Mouse (Mus musculus) thymus, postnatal 4 days (tissue): ENCODE measurements at regions not wholly inside any gene's neighbourhood (a gene's known extent, or its start where the extent isn't known, plus 50 kb on each side); places are given as distances from the start of the nearest gene placed in this dataset.

Experiments
- DNase-seq: peaks from one replicate; pipeline ENCODE4 v3.0.0; 2021

DNA sequence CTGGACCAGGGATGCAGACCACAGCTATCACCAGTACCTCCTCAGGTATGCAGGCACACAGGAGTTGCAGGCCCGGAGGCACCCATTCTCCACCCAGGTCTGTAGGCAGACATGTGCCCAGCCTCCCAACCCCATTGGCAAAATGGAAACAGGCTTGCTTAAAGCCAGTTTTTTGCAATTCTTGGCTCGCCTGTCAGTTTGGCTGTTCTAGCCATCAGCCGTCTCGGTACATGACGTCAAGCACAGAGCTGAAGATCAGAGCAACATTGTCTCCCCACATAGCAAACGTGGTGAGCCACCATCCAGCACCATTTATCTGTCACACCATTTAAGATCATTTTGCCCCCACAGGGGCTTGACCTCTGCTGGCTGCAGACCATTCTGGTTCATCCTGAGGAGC is 196.1 kb upstream of the Cops8 start:
- no peak for DNase-seq

DNA sequence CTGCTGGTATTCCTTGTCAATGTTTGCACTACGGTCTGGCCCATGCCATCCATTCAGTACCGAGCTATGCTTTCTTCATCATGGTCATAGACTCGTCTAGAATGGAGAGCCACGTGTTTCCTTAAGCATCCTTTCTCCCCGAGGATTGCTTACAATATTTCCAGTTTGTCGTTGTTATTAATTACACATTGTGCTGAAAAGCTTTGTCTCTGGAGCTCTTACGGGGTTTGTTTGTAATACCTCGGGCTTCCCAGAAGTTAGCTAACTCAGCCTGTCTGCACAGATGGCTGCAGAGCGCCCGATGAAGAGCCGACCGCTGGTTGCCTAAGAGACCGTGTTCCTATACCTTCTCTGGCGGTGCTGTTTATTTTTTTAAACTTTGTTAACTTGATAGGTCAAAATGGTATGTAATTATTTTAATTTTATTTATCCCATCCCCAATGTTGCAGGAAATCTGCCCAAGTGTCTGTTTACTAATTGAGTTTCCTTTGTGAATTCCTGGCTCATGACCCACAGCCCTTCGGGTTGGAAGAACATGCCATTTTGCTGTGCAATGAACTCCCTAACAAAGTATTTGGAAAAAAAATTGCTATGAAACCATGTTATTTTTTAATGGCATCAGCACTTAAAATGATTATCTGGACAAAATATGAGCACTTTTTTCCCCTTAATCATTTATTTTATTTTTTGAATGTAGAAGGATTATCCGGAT is 194.1 kb upstream of the Cops8 start:
- DNase-seq = no peak

DNA sequence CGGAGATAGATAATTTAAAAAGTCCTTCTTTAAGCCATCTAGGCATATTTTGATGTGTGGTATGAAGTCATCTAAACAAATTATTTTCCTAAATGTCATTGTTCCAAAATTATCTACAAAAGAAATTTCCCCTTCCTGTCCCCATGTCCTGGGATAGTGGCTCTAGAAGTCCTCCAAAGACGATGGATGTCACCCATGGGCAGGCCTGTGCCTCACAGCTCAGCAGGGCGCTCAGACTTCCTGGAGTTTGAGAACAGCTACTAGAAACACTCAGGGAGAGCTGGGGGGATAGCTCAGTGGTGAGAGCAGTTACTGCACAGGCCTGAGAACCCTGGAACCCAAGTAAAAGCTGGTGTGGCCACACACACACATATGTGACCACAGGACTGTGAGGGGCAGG is 193.5 kb upstream of the Cops8 start:
- no peak for DNase-seq

DNA sequence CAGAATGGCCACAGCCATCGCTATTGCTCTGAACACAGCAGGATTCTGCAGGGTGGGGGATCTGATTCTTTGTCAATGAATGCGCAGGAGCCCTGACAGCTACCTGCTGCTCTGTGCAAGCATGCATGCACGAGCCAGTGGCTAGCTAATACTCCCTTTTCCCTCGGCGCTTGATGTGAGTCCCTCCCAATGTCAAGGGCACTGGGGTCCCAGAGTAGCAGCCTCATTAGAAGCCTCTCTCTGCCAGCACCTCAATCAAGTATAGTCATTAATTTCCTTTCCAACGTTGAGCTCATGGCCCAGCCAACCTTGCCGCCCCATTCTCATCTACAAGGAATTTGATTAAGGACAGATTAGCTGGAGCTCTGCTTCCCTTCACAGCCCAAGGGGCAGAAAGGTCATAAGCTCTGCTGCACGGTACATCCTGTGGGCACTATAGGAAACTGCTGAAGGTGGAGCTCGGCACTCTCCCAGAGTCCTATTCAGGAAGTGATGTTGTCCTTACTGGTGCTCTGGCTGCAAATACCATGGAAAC is 190.2 kb upstream of the Cops8 start:
- DNase-seq = no peak

DNA sequence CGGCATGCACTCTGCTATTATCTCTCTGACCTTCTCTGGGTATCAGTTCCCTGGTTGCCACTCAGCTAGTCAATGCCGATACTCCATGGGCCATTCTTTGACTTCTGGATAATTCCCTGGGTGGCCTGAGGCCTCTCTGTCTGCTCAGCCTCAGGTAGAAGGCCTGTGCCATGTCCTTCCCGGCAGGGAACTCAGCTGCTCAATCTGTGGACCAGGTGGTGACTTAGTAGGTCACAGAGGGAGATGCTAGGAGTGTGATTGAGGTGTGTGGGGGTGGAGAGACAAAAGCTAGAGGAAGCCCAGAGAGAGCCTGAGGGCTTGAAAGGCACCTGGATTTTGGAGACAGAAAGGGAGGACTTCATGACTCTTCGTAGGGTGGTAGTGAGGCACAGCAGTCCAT is 188.0 kb upstream of the Cops8 start:
- no peak for DNase-seq

DNA sequence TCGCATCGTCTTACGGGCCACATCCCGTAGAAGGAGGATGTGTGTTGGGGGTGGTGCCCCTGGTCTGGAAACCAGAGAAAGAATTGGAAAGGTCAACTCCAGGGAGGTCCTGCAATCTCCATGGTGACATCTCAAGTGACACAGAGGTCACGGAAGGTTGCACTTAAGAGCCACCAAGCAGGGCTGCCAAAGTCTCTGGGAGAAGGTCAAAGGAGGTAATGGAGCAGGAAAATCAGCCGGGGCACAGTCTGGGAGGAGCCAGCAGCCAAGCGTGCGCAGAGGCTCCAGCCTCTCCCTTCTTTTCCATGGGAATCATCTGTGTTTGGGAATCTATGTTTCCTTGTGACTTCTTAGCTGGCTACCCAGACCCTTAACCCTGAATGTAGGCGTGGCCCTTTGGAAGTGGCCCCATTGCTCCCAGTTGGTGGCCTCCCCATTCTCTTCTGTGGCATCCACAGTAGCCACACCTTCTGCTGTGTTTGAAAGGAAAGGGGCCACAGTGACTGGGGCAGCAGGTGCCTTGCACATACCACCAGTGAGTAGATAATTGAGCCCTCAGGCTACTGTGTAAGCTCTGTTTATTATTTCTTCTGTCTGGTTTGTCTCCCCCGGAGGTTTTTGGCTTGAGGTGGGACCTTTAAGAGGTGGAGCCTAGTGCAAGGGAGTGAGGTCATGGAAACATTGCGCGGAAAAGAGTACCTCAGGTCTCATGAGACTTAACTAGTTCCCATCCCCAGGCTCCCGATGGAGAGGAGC is 178.5 kb upstream of the Cops8 start:
- no peak for DNase-seq

DNA sequence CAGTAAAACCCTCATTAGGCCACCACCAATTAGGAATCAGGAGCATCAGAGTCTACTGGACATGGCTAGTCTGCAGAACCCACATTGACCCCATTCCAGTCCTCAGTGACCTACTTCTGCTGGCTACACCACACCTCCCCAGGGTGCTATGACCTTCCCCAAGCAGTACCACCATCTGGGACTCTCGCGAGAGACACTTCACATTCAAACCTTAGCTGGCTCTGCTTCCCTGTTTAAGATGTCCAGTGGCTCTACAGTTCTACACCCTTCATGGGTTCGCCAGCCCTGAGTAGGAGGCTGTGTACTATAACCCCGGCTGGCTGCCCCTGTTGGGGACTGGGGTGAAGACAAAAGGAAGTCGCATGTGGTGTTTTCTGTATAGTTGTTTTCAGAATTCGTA is 174.4 kb upstream of the Cops8 start:
- no peak for DNase-seq

DNA sequence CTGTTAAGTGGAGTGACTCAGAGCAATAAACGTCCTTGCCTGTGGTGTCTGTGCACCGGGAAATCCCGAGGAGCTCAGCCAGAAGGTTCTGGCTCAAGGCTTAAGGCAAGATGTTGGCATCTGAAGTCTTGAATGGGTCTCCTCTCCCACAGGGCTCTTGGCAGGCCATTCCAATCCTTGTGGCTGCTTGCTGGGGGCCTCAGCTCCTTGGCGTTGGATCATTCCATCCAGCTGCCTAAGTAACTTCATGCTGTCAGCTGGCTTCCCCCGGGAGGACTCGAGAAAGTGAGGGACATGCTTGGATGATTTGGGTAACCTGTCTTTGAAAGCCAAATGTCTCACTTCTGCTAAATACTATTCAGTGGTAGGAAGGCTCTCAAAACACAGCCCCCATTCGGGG is 174.0 kb upstream of the Cops8 start:
- no peak for DNase-seq

DNA sequence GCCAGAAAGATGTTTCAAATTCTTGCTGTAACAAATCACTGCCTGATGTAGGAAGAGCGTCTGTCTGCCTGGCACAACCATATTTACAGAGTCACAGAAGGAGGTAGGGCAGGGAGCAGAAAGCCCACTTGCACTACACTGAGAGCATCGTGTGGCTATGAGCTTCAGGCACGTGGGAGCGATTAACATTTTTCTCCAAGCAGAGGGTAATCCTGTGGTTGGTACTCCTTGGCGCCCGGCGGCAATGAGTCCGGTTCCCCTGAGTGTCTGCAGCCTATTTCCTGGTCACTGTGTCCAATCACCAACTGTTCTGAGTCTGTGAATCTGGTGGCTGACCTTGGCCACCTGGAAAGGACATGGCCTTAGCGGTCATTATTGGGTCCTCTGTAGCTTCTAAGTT is 172.3 kb upstream of the Cops8 start:
- no peak for DNase-seq

DNA sequence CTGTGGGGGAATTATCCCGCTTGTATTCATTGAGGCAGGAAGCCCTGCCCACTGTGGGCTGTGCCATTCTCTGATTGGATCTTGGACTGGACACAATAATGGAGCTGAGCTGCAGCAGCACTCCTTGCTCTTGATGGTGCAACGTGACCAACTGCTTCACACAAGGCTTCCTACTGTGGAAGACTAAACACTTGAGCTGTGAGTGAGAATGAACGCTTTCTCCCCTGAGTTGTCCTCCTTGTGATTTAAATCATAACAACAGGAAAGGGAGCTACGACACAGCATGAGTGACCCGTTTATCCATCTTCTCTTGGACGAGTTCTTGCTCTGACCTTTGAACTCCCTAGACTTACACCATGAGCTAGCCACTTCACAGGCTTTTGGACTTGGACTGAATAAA is 171.0 kb upstream of the Cops8 start:
- DNase-seq = no peak

DNA sequence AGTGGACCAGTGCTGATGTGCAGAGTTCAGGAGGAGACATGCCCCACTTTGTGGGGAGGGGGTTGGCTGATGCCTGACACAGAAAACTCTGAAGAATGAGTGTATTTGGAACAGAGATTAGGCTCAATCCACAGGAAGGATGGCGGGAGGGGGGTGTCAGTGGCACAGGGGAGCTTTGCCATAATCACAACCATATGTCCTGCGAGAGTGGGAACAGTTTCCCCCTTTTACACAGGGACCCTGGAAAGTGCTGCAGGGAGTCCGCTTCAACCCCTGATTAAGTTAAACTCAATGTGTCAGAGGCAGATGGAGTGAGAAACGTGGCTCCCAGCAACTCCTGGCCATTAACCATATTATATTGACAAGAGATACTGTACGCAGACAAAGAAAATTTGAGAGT is 168.9 kb upstream of the Cops8 start:
- DNase-seq = no peak

DNA sequence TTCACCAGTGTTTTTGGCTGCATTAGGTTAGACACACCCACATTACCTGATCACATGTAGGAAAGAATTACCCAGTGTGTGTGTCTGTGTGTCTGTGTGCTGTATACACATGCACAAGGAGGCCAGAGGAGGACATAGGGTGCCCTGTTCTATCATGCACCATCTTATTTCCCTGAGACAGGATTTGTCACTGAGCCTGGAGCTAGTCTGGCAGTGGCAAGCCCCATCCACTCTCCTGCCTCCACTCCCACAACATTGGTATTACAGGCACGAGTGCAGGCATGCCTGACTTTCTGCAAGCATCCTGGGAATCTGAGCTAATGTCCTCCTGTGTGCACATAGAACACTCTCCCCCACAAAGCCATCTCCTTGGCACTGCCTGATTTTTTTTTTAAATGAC is 162.1 kb upstream of the Cops8 start:
- no peak for DNase-seq

DNA sequence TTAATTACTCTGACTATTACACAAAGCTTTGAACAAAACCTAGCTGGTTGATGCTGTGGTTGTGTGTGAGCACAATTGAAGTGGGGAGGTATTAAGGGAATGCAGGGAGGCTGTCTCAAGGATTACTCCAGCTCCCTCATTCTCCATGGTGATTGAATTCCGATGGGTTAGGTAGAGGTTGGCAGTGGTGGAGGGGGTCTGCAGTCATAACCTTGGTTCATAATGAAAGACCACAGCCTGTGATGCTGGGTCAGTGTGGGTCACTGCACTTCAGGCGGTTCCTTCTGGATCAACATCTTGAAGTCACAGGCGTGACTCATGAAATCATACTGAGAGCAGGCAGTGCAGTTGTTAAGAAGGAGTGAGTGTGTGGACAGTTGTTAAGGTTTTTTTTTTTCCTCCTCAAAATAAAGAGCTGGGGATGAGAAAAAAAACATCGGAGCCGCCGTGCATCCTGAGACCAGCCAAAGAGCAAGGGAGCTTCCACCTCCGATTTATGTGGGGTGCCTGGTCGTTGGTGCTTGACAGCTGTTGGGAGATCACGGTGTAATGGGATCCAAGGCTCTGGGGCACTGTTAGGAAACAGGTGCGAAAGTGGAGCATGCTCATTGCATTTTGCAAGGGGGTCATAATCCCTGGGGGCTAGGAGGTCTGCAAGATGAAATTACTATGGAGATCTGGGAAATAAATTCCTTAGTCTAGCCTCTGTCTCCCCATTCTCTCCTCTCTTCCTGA is 161.5 kb upstream of the Cops8 start:
- no peak for DNase-seq

DNA sequence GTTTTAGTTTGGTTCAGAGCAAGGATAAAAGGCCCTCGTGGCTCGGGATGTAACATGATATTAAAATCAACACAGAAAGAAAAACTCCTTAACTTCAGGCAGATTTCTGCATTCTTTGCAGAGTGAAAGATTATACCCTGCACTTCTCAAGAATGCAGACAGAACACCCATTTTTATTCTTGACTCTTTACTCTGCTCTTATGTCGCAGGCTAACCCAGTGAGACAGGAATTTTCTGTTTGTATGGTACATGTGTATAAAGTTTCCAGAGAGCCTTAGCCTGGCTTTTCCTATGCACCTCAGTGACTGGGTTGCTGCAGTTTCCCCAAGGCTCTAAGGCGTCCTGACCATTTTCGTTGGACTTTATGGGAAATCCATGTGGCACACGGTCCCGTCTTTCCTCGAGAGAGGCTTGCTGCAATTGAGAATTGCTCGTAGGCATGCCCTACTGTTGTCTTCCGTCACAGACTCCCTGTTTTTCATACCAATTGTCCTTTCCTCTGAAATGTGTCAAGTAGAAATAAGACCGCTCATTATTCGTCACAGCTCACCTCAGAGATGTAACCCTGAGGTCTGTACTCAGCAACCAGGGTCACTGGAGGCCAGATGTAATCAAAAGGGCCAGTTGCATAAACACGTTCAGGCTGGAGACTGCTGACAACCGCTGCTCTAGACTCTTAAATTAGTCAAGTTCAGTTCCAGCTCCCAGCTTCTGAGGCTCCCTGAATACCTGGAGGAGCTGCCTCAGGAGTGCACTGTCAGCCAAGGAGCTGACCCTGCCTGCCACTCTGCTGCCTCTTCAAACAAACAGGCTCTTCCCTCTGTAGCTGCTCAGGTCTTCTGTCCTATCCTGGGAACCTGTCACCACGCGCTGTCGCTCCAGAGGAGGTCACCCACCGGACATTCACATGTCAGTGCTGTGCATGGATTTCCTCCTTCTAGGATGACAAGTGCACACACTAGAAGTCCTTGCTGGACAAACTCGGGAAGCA is 160.2 kb upstream of the Cops8 start:
- DNase-seq = no peak

DNA sequence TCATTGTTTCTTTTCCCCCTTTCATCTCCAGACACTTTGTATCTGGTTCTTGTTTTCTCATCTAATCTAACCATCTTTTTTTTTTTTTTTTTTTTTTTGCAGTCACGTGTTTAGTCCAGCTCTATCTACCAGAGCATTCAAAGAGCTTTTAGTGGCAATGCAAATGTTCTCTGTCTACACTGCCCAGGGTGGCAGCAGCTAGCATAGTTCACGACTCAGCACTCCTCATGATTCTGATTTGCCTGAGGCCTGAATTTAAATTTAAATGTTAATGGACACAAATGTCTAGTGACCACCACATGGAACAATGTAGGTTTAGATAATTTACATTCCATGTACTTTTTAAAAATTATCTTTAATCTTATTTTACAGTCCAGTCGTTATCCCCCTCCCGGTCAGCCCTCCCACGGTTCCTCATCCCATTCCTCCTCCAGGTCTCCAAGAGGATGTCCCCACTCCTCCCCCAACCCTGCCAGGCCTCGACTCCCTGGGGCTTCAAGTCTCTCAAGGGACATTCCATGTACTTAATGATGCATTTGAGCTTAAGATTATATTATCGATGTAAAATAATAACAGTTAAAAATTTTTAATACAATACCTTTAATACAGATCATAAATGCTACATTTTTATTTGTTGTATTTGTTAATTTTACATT is 153.1 kb upstream of the Cops8 start:
- no peak for DNase-seq

DNA sequence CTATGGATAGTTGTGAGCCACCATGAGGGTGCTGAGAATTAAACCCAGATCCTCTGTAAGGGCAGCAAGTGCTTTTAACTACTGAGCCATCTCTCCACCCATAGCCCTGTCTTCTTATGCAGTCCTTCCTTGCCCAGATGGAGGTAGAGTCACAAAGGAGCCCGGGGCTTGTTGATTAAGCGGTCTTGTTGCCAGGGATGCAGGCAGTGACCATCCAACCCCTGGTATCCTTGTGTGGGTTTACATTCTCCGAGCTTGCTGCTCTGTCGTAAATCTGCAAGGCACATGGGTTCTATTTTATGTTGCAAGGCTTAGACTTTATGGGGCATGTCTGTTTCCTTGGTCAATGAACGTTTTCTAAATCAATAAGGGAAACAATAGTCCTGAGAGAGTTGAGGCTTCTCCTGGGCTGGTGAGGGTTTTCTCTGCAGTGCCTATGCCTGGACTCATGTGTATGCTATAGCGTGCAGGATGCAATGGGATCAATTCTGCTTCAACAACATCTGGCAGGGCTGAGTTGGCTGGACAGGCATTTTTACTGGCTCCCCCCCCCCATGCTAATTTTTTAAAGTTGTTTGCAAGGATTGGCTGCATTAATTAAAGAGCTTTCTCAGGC is 150.7 kb upstream of the Cops8 start:
- DNase-seq = no peak

DNA sequence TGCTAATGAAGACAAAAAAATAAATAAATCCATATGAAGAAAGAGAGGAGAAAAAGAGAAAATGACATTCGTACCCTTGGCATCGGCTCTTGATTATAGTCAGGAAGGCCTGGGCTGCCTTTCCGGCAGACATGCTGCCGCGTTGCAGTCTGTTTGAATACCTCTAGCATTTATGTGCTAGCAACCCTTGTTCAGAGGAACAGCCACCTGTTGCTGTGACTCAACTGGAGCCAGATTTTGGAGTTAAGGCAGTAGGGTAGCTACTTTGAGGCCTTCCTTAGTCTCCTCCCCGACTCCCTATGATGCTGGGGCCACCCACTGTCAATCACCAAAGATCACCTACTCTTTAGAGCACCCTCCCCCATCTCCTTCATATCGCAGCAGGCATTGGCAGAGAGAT is 148.5 kb upstream of the Cops8 start:
- DNase-seq = no peak

DNA sequence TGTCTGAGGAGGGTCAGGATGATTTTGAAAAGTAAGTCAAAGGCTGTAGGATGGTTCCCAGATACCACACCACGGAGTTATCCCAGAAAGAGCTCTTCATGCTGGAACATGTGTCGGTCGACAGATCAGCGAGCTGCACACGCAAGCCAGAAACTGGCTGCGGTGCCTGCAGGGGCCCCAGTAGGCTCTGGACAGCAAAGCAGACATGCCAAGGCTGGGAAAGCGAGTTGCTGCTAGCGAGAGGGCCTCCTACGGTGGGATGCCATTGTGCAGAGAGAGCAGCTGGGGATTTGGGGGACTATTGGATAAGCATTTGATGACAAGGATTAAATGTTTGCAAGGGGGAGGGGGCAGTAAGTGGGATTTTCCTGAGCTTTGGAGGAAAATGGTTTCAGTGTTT is 145.4 kb upstream of the Cops8 start:
- no peak for DNase-seq

DNA sequence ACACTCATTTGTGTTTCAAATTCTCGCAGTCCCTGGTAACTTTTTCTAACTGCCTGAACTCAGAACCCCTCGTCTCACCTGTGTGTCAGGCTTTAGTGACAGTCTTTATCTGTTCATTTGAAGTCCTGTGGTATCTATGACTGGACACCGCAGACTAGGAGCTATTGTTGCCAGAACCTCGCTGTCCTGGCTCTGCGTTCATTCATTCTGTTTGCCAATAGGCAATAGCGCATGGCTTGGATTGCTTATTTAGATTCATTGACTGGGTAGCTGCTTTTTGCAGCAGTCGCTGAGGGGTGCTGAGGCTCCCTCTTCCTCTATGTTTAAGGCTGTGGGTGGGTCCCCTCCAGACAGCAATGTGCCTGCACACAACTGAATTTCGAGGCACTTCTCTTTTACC is 144.6 kb upstream of the Cops8 start:
- DNase-seq = no peak

DNA sequence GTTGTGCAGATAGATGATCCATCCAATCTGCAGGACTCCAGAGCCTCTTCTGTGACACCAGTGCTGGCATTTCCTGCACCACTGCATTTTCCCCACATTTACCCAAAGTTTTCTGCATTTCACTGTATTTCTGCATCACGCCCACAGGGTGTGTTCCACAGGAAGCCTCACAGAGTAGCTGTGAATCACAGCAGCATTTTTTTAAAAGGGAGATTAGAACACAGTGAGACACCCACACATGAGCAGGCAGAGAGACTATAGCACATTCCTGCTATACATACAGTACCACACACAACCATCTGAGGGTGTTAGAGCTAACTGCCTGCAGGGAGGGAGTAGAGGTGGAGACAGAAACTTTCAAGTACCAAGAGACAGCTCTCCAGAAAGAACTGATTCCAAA is 141.1 kb upstream of the Cops8 start:
- no peak for DNase-seq

DNA sequence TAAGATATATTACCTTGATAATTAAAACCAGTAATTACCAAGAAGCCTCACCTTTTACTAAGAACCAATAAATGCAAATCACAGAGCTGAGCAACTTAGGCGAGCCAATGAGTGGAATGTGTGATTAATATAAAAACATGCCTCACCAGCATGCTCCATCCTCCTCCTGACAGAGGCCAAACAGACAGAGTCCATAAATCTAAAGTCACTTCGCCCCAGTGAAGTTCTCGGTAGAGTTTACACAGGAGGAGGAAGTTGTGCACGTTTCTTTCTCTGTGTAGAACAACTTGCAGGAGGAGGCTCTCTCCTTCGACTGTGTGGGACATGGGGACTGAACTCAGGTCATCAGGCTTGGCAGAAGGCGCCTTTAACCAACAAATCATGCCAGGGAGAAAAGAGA is 139.5 kb upstream of the Cops8 start:
- no peak for DNase-seq

DNA sequence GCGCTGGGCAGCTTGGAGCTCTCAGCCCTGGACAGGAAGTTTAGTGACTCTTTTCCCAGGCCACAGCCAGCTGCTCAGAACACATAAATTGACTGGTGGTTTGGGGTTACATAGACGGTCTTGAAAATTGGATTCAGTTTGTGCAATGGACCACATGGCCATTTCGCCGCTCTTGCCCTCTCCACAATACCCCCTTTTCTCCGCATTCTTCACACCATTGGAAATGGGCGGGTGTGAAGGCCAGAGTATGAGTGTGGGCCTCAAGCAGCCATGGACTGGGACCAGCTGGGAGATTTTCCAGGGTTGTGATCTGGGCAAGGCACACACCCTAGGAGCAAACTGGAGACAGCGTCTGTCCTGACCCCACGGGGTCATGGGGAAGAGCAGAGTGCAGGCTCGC is 135.1 kb upstream of the Cops8 start:
- no peak for DNase-seq
